Mouse (Mus musculus): ENCODE measurements around the gene Rptor. TPM values are rescaled to one million over a fixed set of nuclear protein-coding genes. Genes with fewer than 3 reads are reported as not detected.

The Rptor gene
- total and polyA plus RNA-seq, 3 experiments: 33.9 to 34.9 TPM; not detected in 1

DNA sequence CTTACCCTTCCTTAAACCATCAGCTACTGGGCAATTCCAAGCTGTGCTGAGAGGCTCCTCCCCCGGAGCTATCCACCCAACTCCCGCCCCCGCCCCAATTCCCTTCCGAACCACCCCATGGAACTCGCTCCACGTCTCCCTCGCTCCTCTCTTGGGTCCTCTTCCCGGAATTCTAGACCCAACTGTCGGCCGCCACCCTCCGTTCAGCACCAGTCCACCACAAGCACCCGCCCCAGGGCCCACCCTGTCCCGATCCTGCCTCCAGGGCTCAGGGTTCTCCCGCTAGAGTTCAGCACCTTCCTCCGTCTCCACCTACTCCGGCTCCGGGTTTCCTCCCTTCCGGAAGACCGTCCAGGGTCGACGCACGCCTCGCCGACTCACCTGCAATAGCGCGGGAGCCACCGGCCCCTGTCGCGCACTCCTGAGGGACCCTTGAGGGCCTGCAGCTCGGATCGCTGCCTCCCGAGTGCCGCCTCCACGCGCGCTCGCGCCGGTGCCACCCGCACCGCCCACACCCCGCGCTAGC, 339.6 kb downstream of the Rptor start:
- DNase-seq (ENCODE audit: low read depth, low spot score): peak; percentile 89
- Histone ChIP-seq H3K79me2 (ENCODE audit: control insufficient read depth, insufficient read depth, low read length, poor library complexity) (peaks cover 22% of the 10 kb centered on the region), H3K27ac (ENCODE audit: control insufficient read depth, low read depth, low read length) (peak overlapping the region; percentile 59), H3K36me3 (ENCODE audit: control insufficient read depth in 1 of 2, insufficient read depth in 2 of 2, low read length in 2 of 2) (peaks cover 0 to 15% of the 10 kb centered on the region in 2 experiments; a peak in 2 of 4 replicates), H3K4me3 (ENCODE audit: control insufficient read depth in 1 of 2, insufficient read depth in 1 of 2, low read depth in 2 of 2, low read length in 2 of 2) (peak overlapping the region; percentile 78 to 80), H3K27me3 (ENCODE audit: control insufficient read depth in 1 of 2, insufficient read depth in 2 of 2, low read length in 2 of 2) (no peaks in the 10 kb centered on the region), H3K4me1 (ENCODE audit: control insufficient read depth in 1 of 2, insufficient read depth in 2 of 2, low read length in 2 of 2) (peaks cover 6 to 23% of the 10 kb centered on the region in 2 experiments; a peak in 3 of 4 replicates), H3K9me3 (replicated peaks; ENCODE audit: insufficient read depth, low read length) (no peaks in the 10 kb centered on the region), H3K9ac (ENCODE audit: control insufficient read depth, low read depth, low read length, poor library complexity, severe bottlenecking) (peak overlapping the region; percentile 78)
- TF ChIP-seq ELF1 (IDR thresholded peaks at IDR 0.05; ENCODE audit: low read depth, low read length) (peak; percentile 41; the same call in 1 of the 2 replicates), POLR2A (IDR thresholded peaks at IDR 0.05; ENCODE audit: control insufficient read depth in 1 of 2, insufficient read depth in 1 of 2, low read depth in 1 of 2, low read length in 2 of 2, poor library complexity in 1 of 2) (peak in 1 of 2 experiments; percentile 59; a peak in 2 of 4 replicates), GABPA (IDR thresholded peaks at IDR 0.05; ENCODE audit: low read depth, low read length) (no peak), HCFC1 (IDR thresholded peaks at IDR 0.05; ENCODE audit: low read depth, low read length) (no peak; the same call in 1 of the 2 replicates), TCF12 (IDR thresholded peaks at IDR 0.05; ENCODE audit: low read depth, low read length) (0 out of 2 replicates have a peak, but pooled peaks have one; percentile 9), BHLHE40 (IDR thresholded peaks at IDR 0.05; ENCODE audit: borderline replicate concordance, low read depth, low read length) (no peak), ETS1 (IDR thresholded peaks at IDR 0.05; ENCODE audit: low read depth, low read length) (no peak), KAT2A (conservative IDR thresholded peaks at IDR 0.05; ENCODE audit: low read depth, low read length) (no peak), POLR2AphosphoS2 (IDR thresholded peaks at IDR 0.05; ENCODE audit: low read length) (no peak), GATA1 (IDR thresholded peaks at IDR 0.05; ENCODE audit: low read depth, low read length) (no peak), ZC3H11A (IDR thresholded peaks at IDR 0.05; ENCODE audit: low read depth, low read length) (no peak), MYB (IDR thresholded peaks at IDR 0.05; ENCODE audit: low read depth, low read length) (no peak), SIN3A (IDR thresholded peaks at IDR 0.05; ENCODE audit: low read length) (peak; percentile 73), MAZ (IDR thresholded peaks at IDR 0.05; ENCODE audit: low read depth, low read length) (no peak), MXI1 (IDR thresholded peaks at IDR 0.05; ENCODE audit: low read depth, low read length) (peak; percentile 86; the same call in 1 of the 2 replicates), ZMIZ1 (IDR thresholded peaks at IDR 0.05; ENCODE audit: low read depth, low read length) (no peak), NELFE (IDR thresholded peaks at IDR 0.05; ENCODE audit: low read depth, low read length) (peak; percentile 18; the same call in 1 of the 2 replicates), JUND (IDR thresholded peaks at IDR 0.05; ENCODE audit: low read depth, low read length) (no peak), UBTF (IDR thresholded peaks at IDR 0.05; ENCODE audit: borderline replicate concordance, insufficient read depth, low read depth, low read length) (0 out of 2 replicates have a peak, but pooled peaks have one; percentile 72), MAX (IDR thresholded peaks at IDR 0.05; ENCODE audit: low read length) (peak; percentile 72), TAL1 (IDR thresholded peaks at IDR 0.05; ENCODE audit: low read length) (no peak), MYC (IDR thresholded peaks at IDR 0.05; ENCODE audit: low read depth, low read length) (0 out of 2 replicates have a peak, but pooled peaks have one; percentile 9), EP300 (IDR thresholded peaks at IDR 0.05; ENCODE audit: low read depth in 1 of 2, low read length in 2 of 2) (peak in 1 of 2 experiments; percentile 14; a peak in 2 of 4 replicates), MAFK (IDR thresholded peaks at IDR 0.05; ENCODE audit: borderline replicate concordance, low read depth, low read length) (no peak), CHD2 (IDR thresholded peaks at IDR 0.05; ENCODE audit: low read length) (no peak), CHD1 (IDR thresholded peaks at IDR 0.05; ENCODE audit: low read depth, low read length) (no peak), ZNF384 (IDR thresholded peaks at IDR 0.05; ENCODE audit: low read depth, low read length) (no peak), RAD21 (IDR thresholded peaks at IDR 0.05; ENCODE audit: low read depth, low read length) (no peak)

Data from MEL (cell line).